Mouse (Mus musculus): Measurements from ENCODE around the gene 6430550D23Rik. TPM values are rescaled to one million over a fixed set of nuclear protein-coding genes. Genes with fewer than 3 reads are reported as not detected.

6430550D23Rik gene
- polyA plus RNA-seq, 1 experiment = 3.5 TPM

DNA sequence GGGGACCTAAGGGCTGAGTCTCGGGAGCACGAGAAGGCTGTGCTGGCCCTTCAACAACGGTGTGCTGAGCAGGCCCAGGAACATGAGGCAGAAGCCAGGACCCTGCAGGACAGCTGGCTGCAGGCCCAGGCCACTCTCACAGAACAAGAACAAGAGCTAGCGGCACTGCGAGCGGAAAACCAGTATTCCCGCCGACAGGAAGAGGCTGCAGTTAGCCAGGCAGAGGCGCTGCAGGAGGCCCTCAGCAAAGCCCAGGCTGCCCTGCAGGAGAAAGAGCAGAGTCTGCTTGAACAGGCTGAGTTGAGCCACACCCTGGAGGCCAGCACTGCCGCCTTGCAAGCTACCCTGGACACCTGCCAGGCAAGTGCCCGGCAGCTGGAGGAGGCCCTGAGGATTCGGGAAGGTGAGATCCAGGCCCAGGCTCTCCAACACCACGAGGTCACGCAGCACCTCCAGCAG is 15.9 kb downstream of the 6430550D23Rik start:
- H3K4me3 ChIP-seq (ENCODE audit: insufficient read depth, low read length) = no peak overlapping the region
- no peaks in the 10 kb centered on the region for H3K4me1 ChIP-seq (ENCODE audit: control insufficient read depth, insufficient read depth, low read length)
- no peak overlapping the region for H3K27ac ChIP-seq (ENCODE audit: insufficient read depth, low read length)
- TF ChIP-seq POLR2A (IDR thresholded peaks at IDR 0.05; ENCODE audit: extremely low read depth, insufficient read depth, low read length) = no peak
- no peak for TF ChIP-seq CTCF (IDR thresholded peaks at IDR 0.05; ENCODE audit: extremely low read depth, insufficient read depth, low read length)

DNA sequence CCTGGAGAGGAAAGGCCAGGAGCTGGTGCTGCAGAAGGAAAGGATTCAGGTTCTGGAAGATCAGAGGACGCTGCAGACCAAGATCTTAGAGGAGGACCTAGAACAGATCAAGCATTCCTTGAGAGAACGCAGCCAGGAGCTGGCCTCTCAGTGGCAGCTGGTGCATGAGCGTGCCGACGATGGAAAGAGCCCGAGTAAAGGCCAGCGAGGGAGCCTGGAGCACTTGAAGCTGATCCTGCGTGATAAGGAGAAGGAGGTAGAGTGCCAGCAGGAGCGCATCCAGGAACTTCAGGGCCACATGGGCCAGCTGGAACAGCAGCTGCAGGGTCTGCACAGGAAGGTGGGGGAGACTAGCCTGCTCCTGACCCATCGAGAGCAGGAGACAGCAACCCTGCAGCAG is 16.6 kb downstream of the 6430550D23Rik start:
- TF ChIP-seq POLR2A (IDR thresholded peaks at IDR 0.05; ENCODE audit: extremely low read depth, insufficient read depth, low read length) = no peak
- no peak for TF ChIP-seq CTCF (IDR thresholded peaks at IDR 0.05; ENCODE audit: extremely low read depth, insufficient read depth, low read length)
- Histone ChIP-seq H3K27ac (ENCODE audit: insufficient read depth, low read length) (no peak overlapping the region), H3K4me1 (ENCODE audit: control insufficient read depth, insufficient read depth, low read length) (no peaks in the 10 kb centered on the region), H3K4me3 (ENCODE audit: insufficient read depth, low read length) (no peak overlapping the region)

DNA sequence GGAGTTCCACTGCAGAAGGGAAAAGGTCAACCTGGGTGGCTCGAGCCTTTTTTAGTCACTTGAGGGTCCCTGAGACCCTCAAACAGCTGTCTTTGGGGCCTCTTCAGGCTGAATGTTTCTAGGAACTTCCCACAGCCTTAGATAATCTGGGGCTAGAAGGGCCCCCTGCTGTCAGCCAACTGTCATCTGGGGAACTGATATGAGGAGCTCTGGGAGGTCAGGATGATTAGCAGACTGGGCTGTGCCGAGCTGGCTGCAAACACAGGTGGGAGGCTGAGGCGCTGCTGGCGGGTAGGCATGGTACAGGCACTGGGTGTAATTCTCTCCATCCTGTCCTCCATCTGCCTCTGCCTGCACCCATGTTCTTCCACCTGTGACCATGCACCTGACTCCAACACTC is 18.7 kb downstream of the 6430550D23Rik start:
- H3K4me1 ChIP-seq (ENCODE audit: control insufficient read depth, insufficient read depth, low read length) = no peaks in the 10 kb centered on the region
- no peak overlapping the region for H3K4me3 ChIP-seq (ENCODE audit: insufficient read depth, low read length)
- H3K27ac ChIP-seq (ENCODE audit: insufficient read depth, low read length) = no peak overlapping the region
- TF ChIP-seq CTCF (IDR thresholded peaks at IDR 0.05; ENCODE audit: extremely low read depth, insufficient read depth, low read length) = no peak
- TF ChIP-seq POLR2A (IDR thresholded peaks at IDR 0.05; ENCODE audit: extremely low read depth, insufficient read depth, low read length) = no peak

DNA sequence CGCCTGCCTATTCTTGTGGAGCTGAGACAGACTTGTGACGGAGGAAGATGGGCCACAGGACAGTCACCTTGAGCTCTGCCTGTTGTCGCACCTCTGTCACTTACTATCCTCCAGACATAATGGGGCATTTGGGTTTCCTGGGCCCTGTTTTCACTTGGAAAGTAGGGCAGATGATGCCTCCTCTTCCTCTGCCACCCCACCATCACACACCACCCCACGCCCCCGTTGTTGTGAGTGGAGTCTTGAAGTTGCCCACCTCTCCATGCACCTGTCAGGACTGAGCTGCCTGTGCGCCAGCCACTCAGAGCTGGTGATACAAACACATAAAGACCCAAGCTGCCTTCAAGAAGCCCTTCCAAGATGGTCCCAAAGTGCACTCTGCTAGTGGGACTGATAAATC is 20.6 kb downstream of the 6430550D23Rik start:
- H3K27ac ChIP-seq (ENCODE audit: insufficient read depth, low read length) = no peak overlapping the region
- TF ChIP-seq CTCF (IDR thresholded peaks at IDR 0.05; ENCODE audit: extremely low read depth, insufficient read depth, low read length) (no peak), POLR2A (IDR thresholded peaks at IDR 0.05; ENCODE audit: extremely low read depth, insufficient read depth, low read length) (no peak)
- H3K4me1 ChIP-seq (ENCODE audit: control insufficient read depth, insufficient read depth, low read length) = no peaks in the 10 kb centered on the region
- no peak overlapping the region for H3K4me3 ChIP-seq (ENCODE audit: insufficient read depth, low read length)

DNA sequence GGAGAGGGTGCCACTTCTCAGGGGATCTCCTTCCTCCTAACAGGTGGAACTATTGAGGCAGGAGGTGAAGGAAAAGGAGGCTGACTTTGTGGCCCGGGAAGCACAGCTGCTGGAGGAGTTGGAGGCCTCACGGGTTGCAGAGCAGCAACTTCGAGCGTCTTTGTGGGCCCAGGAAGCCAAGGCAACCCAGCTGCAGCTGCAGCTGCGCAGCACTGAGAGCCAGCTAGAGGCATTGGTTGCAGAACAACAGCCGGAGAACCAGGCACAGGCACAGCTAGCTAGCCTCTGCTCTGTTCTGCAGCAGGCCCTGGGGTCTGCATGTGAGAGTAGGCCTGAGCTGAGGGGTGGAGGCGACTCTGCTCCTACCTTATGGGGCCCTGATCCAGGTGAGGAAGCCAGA is 22.0 kb downstream of the 6430550D23Rik start:
- no peak overlapping the region for H3K27ac ChIP-seq (ENCODE audit: insufficient read depth, low read length)
- H3K4me3 ChIP-seq (ENCODE audit: insufficient read depth, low read length) = no peak overlapping the region
- no peaks in the 10 kb centered on the region for H3K4me1 ChIP-seq (ENCODE audit: control insufficient read depth, insufficient read depth, low read length)
- no peak for TF ChIP-seq POLR2A (IDR thresholded peaks at IDR 0.05; ENCODE audit: extremely low read depth, insufficient read depth, low read length)
- no peak for TF ChIP-seq CTCF (IDR thresholded peaks at IDR 0.05; ENCODE audit: extremely low read depth, insufficient read depth, low read length)

DNA sequence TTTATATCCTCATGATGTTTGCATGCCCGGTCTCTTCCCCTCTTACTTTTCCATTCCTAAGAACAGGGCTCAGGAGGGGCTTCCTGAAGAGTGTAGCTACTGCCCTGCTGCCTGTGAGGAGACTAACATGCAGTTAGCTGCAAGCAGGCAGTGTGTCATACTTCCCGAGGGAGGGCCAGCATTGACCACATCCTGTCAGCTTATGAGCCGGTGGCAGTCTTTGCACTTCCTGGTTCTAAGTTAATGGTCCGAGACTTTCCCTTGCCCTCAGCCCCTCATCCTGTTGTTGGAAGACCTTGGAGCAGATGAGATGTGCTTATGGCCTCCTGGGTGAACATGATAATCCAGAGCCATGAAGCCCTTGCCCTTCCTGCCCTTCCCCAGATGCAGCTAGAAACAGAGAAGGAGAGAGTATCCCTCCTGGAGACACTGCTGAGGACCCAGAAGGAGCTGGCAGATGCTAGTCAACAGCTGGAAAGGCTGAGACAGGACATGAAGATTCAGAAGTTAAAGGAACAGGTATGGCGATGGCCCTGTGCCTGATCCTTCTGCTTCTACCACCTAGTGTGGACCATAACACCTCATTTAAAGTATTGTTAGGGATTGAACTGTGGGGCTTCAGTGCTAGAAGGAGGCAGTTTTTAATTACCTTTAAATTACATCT is 28.3 kb downstream of the 6430550D23Rik start:
- no peak overlapping the region for H3K27ac ChIP-seq (ENCODE audit: insufficient read depth, low read length)
- H3K4me3 ChIP-seq (ENCODE audit: insufficient read depth, low read length) = no peak overlapping the region
- TF ChIP-seq POLR2A (IDR thresholded peaks at IDR 0.05; ENCODE audit: extremely low read depth, insufficient read depth, low read length) (no peak), CTCF (IDR thresholded peaks at IDR 0.05; ENCODE audit: extremely low read depth, insufficient read depth, low read length) (no peak)
- no peaks in the 10 kb centered on the region for H3K4me1 ChIP-seq (ENCODE audit: control insufficient read depth, insufficient read depth, low read length)

DNA sequence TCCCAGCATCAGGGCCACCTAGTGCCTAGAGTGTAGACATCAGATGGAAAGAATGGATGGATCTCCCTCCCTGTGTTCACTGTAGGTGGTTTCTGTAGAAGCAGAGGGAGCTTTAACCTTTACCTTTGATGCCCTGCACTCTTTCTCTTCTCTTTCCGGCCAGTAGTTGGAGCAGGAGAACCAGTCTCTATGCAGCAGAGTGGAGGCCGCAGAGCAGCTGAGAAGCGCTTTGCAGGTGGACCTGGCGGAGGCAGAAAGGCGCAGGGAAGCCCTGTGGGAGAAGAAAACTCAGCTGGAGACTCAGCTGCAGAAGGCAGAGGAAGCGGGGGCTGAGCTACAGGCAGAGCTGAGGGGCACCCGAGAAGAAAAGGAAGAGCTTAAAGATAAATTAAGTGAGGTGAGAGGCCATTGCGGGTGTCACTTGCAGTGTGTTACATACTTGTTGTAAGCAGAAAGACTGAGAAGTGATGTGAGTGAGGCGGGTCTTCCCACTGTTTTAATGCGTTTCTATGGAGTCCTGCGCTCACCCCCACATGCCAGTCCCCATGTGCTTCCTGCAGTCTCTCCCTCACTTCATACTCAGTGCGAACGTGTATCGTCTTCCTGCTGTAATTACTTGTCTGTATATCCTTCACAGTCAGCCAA is 33.6 kb downstream of the 6430550D23Rik start:
- H3K27ac ChIP-seq (ENCODE audit: insufficient read depth, low read length) = no peak overlapping the region
- no peak overlapping the region for H3K4me3 ChIP-seq (ENCODE audit: insufficient read depth, low read length)
- TF ChIP-seq CTCF (IDR thresholded peaks at IDR 0.05; ENCODE audit: extremely low read depth, insufficient read depth, low read length) (no peak), POLR2A (IDR thresholded peaks at IDR 0.05; ENCODE audit: extremely low read depth, insufficient read depth, low read length) (no peak)
- H3K4me1 ChIP-seq (ENCODE audit: control insufficient read depth, insufficient read depth, low read length) = no peaks in the 10 kb centered on the region

DNA sequence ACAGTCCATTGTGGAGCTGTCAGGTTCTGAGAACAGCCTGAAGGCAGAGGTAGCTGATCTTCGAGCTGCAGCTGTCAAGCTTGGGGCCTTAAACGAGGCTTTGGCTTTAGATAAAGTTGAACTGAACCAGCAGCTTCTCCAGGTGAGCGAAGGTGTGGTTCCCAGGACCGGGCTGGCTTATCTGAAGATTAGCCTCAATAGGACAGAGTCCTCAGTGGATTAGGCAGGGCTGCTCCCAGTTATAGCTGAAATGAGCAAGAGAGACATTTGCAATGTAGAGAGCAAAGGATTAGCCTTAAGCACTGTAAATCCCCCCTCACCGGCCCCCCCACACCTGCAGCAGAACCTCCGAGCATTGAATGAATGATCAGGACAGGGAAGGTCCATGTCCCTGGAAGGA is 34.4 kb downstream of the 6430550D23Rik start:
- no peaks in the 10 kb centered on the region for H3K4me1 ChIP-seq (ENCODE audit: control insufficient read depth, insufficient read depth, low read length)
- TF ChIP-seq CTCF (IDR thresholded peaks at IDR 0.05; ENCODE audit: extremely low read depth, insufficient read depth, low read length) = no peak
- TF ChIP-seq POLR2A (IDR thresholded peaks at IDR 0.05; ENCODE audit: extremely low read depth, insufficient read depth, low read length) = no peak
- no peak overlapping the region for H3K4me3 ChIP-seq (ENCODE audit: insufficient read depth, low read length)
- no peak overlapping the region for H3K27ac ChIP-seq (ENCODE audit: insufficient read depth, low read length)

DNA sequence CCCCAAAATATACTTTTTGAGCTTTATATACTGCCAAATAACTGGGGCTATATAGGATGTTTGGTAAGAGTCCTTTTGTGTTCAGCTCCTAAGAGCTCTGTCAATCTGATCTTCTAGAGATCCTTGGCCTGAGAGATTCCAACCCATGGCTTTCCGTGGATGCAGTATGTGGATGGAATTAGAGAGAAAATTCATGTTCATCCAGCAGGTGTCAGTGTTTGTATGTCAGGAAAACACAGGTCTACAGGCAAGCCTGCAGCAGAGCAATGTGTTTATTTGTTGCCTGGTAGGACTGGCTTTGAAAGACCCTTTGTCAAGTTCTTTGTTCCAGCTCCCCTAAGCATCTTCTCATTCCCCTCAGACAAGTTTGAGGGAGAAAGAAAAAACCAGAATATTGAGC is 44.8 kb downstream of the 6430550D23Rik start:
- no peak overlapping the region for H3K27ac ChIP-seq (ENCODE audit: insufficient read depth, low read length)

DNA sequence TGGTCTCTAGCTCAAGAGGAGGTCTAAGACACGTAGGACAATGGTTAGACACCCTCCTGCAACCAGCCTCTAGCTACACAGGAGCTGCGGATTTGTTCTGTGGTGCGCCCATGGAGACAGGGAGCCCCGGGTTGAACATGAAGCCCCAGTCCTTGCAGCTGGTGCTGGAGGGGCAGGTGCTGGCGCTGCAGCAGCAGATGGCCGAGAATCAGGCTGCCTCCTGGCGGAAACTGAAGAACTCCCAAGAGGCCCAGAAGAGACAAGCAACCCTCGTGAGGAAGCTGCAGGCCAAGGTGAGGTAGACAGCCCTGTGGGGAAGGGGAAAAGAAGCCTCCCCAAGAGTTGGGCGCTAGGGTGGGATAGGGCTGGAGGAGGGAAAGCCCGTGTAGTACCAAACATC is 45.9 kb downstream of the 6430550D23Rik start:
- H3K27ac ChIP-seq (ENCODE audit: insufficient read depth, low read length) = no peak overlapping the region
- H3K4me3 ChIP-seq (ENCODE audit: insufficient read depth, low read length) = no peak overlapping the region
- H3K4me1 ChIP-seq (ENCODE audit: control insufficient read depth, insufficient read depth, low read length) = no peaks in the 10 kb centered on the region; the same call in 1 of the 2 replicates
- TF ChIP-seq POLR2A (IDR thresholded peaks at IDR 0.05; ENCODE audit: extremely low read depth, insufficient read depth, low read length) (no peak), CTCF (IDR thresholded peaks at IDR 0.05; ENCODE audit: extremely low read depth, insufficient read depth, low read length) (no peak)

More for the DNA sequence above, 44.8 kb downstream of the 6430550D23Rik start:
- Histone ChIP-seq H3K4me1 (ENCODE audit: control insufficient read depth, insufficient read depth, low read length) (no peaks in the 10 kb centered on the region), H3K4me3 (ENCODE audit: insufficient read depth, low read length) (no peak overlapping the region)
- TF ChIP-seq POLR2A (IDR thresholded peaks at IDR 0.05; ENCODE audit: extremely low read depth, insufficient read depth, low read length) (no peak), CTCF (IDR thresholded peaks at IDR 0.05; ENCODE audit: extremely low read depth, insufficient read depth, low read length) (peak; percentile 45; the same call in 1 of the 2 replicates)

Data from cortical plate, adult 2 months (tissue).